Mouse (Mus musculus): ENCODE data around the gene Plvap. TPM values are rescaled to one million over a fixed set of nuclear protein-coding genes. Genes with fewer than 3 reads are reported as not detected.
A peak's percentile ranks its signal among the peaks of the same experiment; 100 is the strongest.

The Plvap gene
- polyA plus RNA-seq, 1 experiment from 2014 or later = 265 TPM

DNA sequence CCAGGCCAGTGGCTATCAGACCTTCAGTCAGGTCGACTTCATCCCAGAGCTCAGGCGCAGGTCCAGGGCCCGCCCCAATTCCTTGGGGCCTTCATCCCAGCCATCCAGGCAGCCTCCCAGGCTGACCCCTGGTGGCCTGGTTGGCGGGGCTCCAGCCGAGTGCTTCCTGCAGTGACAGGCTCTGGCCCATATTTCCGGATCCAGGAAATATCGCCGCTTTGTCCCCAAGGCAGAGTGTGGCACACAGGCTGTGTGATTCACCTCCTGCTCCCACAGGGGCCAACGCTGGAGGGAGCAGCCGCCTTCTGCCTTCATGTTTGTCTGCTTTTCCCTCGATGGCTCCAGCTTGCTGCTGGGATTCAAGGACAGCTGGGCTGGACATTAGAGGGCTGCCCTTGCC, 15.1 kb downstream of the Plvap start:
- Histone ChIP-seq H3K9ac (replicated peaks; ENCODE audit: low read depth) (no peak overlapping the region), H3K4me3 (ENCODE audit: low read depth, low read length) (no peak overlapping the region), H3K27me3 (replicated peaks; ENCODE audit: insufficient read depth, low read length) (no peaks in the 10 kb centered on the region), H3K4me2 (replicated peaks; ENCODE audit: low read depth, low read length) (no peak overlapping the region), H3K27ac (ENCODE audit: low read length) (peak overlapping the region; percentile 58), H3K36me3 (ENCODE audit: insufficient read depth, low read length) (peaks cover 9% of the 10 kb centered on the region; the same call in 1 of the 2 replicates), H3K9me3 (ENCODE audit: low read length) (no peaks in the 10 kb centered on the region), H3K4me1 (ENCODE audit: insufficient read depth, low read depth, low read length) (peaks cover 13% of the 10 kb centered on the region)
- WGBS = 34% methylated on average over 11 of the region's 11 CpGs
- ATAC-seq (peak; percentile 69), DNase-seq (ENCODE audit: low spot score) (peak; percentile 76)
- peak; percentile 83 for TF ChIP-seq EP300 (IDR thresholded peaks at IDR 0.05)
- TF ChIP-seq CTCF (IDR thresholded peaks at IDR 0.05) = peak; percentile 70

GRCm38 (mm10) chr8:71495811-71496210, 15.7 kb downstream of the Plvap start:
- Histone ChIP-seq H3K4me2 (replicated peaks; ENCODE audit: low read depth, low read length) (no peak overlapping the region), H3K9ac (replicated peaks; ENCODE audit: low read depth) (no peak overlapping the region), H3K36me3 (ENCODE audit: insufficient read depth, low read length) (peaks cover 9% of the 10 kb centered on the region; the same call in 1 of the 2 replicates), H3K27ac (ENCODE audit: low read length) (peak overlapping the region; percentile 58; the same call in 1 of the 2 replicates), H3K4me1 (ENCODE audit: insufficient read depth, low read depth, low read length) (peaks cover 13% of the 10 kb centered on the region), H3K4me3 (ENCODE audit: low read depth, low read length) (no peak overlapping the region), H3K27me3 (replicated peaks; ENCODE audit: insufficient read depth, low read length) (no peaks in the 10 kb centered on the region), H3K9me3 (ENCODE audit: low read length) (no peaks in the 10 kb centered on the region)
- ATAC-seq (no peak), DNase-seq (ENCODE audit: low spot score) (no peak)
- TF ChIP-seq CTCF (IDR thresholded peaks at IDR 0.05) = no peak
- TF ChIP-seq EP300 (IDR thresholded peaks at IDR 0.05) = no peak
- WGBS = 66% methylated on average over 5 of the region's 5 CpGs

DNA sequence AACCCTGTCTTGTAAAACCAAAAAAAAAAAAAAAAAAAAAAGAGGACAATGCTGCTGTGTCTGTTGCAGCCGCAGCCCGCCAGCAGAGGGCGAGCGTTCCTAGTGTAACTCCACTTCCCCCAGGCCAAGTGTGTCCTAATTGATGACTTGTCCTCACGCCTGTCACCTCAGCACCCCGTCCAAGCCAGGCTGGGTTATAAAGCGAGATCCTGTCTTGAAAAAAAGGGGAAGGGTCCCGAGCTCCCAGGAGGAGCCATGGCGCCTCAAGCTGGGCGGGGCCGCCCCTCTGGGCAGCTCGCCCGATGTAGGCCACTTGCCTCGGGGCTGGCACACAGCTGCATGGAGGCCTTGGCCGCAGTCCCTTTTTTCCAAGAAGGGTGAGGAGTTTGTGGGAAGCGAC, 16.5 kb downstream of the Plvap start:
- peak; percentile 61 for ATAC-seq
- H3K27me3 ChIP-seq (replicated peaks; ENCODE audit: insufficient read depth, low read length) = no peaks in the 10 kb centered on the region
- TF ChIP-seq CTCF (IDR thresholded peaks at IDR 0.05) = peak; percentile 84
- no peak for TF ChIP-seq EP300 (IDR thresholded peaks at IDR 0.05)
- H3K4me3 ChIP-seq (ENCODE audit: low read depth, low read length) = no peak overlapping the region
- 8% methylated on average over 16 of the region's 16 CpGs for WGBS
- no peak overlapping the region for H3K27ac ChIP-seq (ENCODE audit: low read length)
- no peaks in the 10 kb centered on the region for H3K9me3 ChIP-seq (ENCODE audit: low read length)
- H3K9ac ChIP-seq (replicated peaks; ENCODE audit: low read depth) = no peak overlapping the region
- DNase-seq (ENCODE audit: low spot score) = peak; percentile 93
- no peak overlapping the region for H3K4me2 ChIP-seq (replicated peaks; ENCODE audit: low read depth, low read length)
- peaks cover 9% of the 10 kb centered on the region; the same call in 1 of the 2 replicates for H3K36me3 ChIP-seq (ENCODE audit: insufficient read depth, low read length)
- peaks cover 13% of the 10 kb centered on the region for H3K4me1 ChIP-seq (ENCODE audit: insufficient read depth, low read depth, low read length)

- Histone ChIP-seq H3K4me3 (ENCODE audit: low read depth, low read length) (peak overlapping the region; percentile 65), H3K4me1 (ENCODE audit: insufficient read depth, low read depth, low read length) (peaks cover 13% of the 10 kb centered on the region), H3K36me3 (ENCODE audit: insufficient read depth, low read length) (peaks cover 9% of the 10 kb centered on the region; the same call in 1 of the 2 replicates), H3K27me3 (replicated peaks; ENCODE audit: insufficient read depth, low read length) (no peaks in the 10 kb centered on the region), H3K9me3 (ENCODE audit: low read length) (no peaks in the 10 kb centered on the region), H3K27ac (ENCODE audit: low read length) (peak overlapping the region; percentile 87), H3K4me2 (replicated peaks; ENCODE audit: low read depth, low read length) (peak overlapping the region; percentile 89), H3K9ac (replicated peaks; ENCODE audit: low read depth) (peak overlapping the region; percentile 50)
- WGBS = under 1% methylated on average over 22 of the region's 22 CpGs
- peak; percentile 91 for ATAC-seq
- TF ChIP-seq EP300 (IDR thresholded peaks at IDR 0.05) (no peak), CTCF (IDR thresholded peaks at IDR 0.05) (0 out of 2 replicates have a peak, but pooled peaks have one; percentile 22)
- peak; percentile 98 for DNase-seq (ENCODE audit: low spot score)
These were observed 23.1 kb downstream of the Plvap start for GRCm38 (mm10) chr8:71488454-71488853.

DNA sequence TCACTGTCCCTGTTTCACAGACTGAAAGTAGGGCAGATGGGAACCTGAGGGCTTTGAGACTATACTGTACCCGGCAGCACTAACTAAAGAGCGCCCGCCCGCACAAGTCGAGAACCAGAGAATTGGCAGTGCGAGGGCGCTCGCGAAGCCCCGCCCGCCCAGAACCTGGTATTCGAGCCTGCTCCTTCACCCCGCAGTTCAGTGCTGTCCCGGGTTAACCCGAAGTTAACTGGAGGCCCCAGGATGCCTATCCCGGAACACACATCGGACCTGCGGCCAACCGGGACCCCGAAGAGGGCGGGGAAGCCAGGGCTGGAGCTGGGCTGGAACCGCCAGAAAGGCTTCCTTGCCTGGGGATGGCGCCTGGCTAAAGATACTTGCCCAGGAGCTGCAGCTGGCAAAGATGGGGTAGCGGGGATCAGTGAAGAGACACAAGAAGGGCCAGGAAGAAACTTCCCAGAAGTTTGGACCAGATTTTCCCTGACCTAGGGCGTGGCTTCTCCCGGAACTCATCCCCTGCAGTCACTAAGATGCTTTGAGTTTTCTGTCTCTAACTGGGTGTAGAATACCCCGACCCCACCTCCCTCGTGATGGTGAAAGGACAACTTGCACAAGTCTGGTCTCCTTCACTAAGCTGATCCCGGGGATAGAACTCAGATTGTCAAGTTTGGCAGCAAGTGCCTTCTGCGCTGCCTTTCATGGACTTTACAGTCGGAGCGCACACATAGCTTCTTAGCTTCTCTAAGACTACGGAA, 23.7 kb downstream of the Plvap start, which contains the start of gene Gtpbp3:
Gene Gtpbp3 (plus strand): TSS at position 413 of the 755 bp plus-strand sequence.
- Histone ChIP-seq H3K36me3 (ENCODE audit: insufficient read depth, low read length) (peaks cover 9% of the 10 kb centered on the region; the same call in 1 of the 2 replicates), H3K9me3 (ENCODE audit: low read length) (no peaks in the 10 kb centered on the region), H3K4me2 (replicated peaks; ENCODE audit: low read depth, low read length) (peak within 1 kb of the TSS; percentile 89), H3K27ac (ENCODE audit: low read length) (peak within 1 kb of the TSS; percentile 87), H3K4me3 (ENCODE audit: low read depth, low read length) (peak within 1 kb of the TSS; percentile 65), H3K27me3 (replicated peaks; ENCODE audit: insufficient read depth, low read length) (no peaks in the 10 kb centered on the region), H3K4me1 (ENCODE audit: insufficient read depth, low read depth, low read length) (peaks cover 13% of the 10 kb centered on the region), H3K9ac (replicated peaks; ENCODE audit: low read depth) (peak within 1 kb of the TSS; percentile 50)
- WGBS = under 1% methylated on average over 32 of the region's 33 CpGs
- ATAC-seq (peak; percentile 54), DNase-seq (ENCODE audit: low spot score) (peak; percentile 88)
- TF ChIP-seq CTCF (IDR thresholded peaks at IDR 0.05) (no peak), EP300 (IDR thresholded peaks at IDR 0.05) (no peak)

DNA sequence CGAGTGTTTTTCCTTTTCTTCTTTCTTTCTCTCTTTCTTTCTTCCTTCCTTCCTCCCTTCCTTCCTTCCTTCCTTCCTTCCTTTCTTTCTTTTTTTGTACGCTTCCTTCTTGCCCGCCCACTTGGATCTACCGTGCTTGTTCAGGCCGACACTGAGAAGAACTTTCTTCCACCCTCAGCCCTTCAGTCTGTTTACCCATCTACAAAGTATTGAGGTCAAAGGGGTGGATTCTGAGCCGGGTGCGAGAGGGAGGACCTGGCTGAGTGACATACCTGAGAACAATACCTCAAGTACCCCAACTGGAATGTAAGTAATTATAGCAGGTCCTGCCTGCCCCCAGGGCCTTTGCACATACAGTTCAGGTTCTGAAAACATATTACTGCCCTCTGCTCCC, 25.4 kb downstream of the Plvap start:
- H3K27ac ChIP-seq (ENCODE audit: low read length) = no peak overlapping the region

More for the DNA sequence above, 25.4 kb downstream of the Plvap start:
- H3K36me3 ChIP-seq (ENCODE audit: insufficient read depth, low read length) = 0 out of 2 replicates have a peak, but pooled peaks cover 3% of the 10 kb centered on the region
- H3K9ac ChIP-seq (replicated peaks; ENCODE audit: low read depth) = no peak overlapping the region
- H3K9me3 ChIP-seq (ENCODE audit: low read length) = no peaks in the 10 kb centered on the region
- peak overlapping the region; percentile 90 for H3K4me2 ChIP-seq (replicated peaks; ENCODE audit: low read depth, low read length)
- no peak overlapping the region for H3K4me3 ChIP-seq (ENCODE audit: low read depth, low read length)
- TF ChIP-seq EP300 (IDR thresholded peaks at IDR 0.05) = no peak
- no peak for TF ChIP-seq CTCF (IDR thresholded peaks at IDR 0.05)
- peak; percentile 52 for DNase-seq (ENCODE audit: low spot score)
- ATAC-seq = peak; percentile 16
- H3K27me3 ChIP-seq (replicated peaks; ENCODE audit: insufficient read depth, low read length) = no peaks in the 10 kb centered on the region
- peaks cover 13% of the 10 kb centered on the region for H3K4me1 ChIP-seq (ENCODE audit: insufficient read depth, low read depth, low read length)
- 7% methylated on average over 7 of the region's 7 CpGs for whole genome bisulfite sequencing

Data from lung, postnatal 0 days (tissue).